In genomic region chr10:100449394-100449793, GRCm38 (mm10) we compare ENCODE assay signal across 27 mouse cellular contexts. TPM values are rescaled to one million over a fixed set of nuclear protein-coding genes. Genes with fewer than 3 reads are reported as not detected.
DNase-seq lines count a peak whose midpoint lies in the region; ATAC-seq and TF ChIP-seq lines count a peak whose summit lies in the region.
"Had no signal": no experiment of that assay in that cellular context is flagged by ENCODE, and none has a peak within 500 bp of the region (broad histone marks: within the 10 kb centered on the region; RNA-seq: fewer than 3 reads in every experiment).

No protein-coding gene starts in this region.

- H3K27ac ChIP-seq in heart, postnatal 0 days (ENCODE audit: low read depth), result no peak overlapping the region
- no peak overlapping the region for H3K27ac ChIP-seq in liver, postnatal 0 days (ENCODE audit: low read depth)
- H3K27ac ChIP-seq in liver, embryonic 12.5 days, result no peak overlapping the region
- H3K27ac ChIP-seq in midbrain, embryonic 15.5 days, result no peak overlapping the region
- H3K27ac ChIP-seq: embryonic facial prominence, embryonic 13.5 days; forebrain, embryonic 12.5 days; hindbrain, embryonic 15.5 days; intestine, embryonic 15.5 days; kidney, embryonic 15.5 days; midbrain, embryonic 10.5 days had no signal

- H3K4me1 ChIP-seq in heart, postnatal 0 days (ENCODE audit: control insufficient read depth, insufficient read depth), result no peaks in the 10 kb centered on the region
- H3K4me1 ChIP-seq in liver, postnatal 0 days (ENCODE audit: insufficient read depth), result no peaks in the 10 kb centered on the region
- no peaks in the 10 kb centered on the region for H3K4me1 ChIP-seq in liver, embryonic 12.5 days
- H3K4me1 ChIP-seq in midbrain, embryonic 15.5 days, result no peaks in the 10 kb centered on the region
- H3K4me1 ChIP-seq: embryonic facial prominence, embryonic 13.5 days; forebrain, embryonic 12.5 days; hindbrain, embryonic 15.5 days; intestine, embryonic 15.5 days; kidney, embryonic 15.5 days; midbrain, embryonic 10.5 days had no signal

- H3K9ac ChIP-seq in heart, postnatal 0 days (replicated peaks; ENCODE audit: low read depth, low read length), result no peak overlapping the region
- no peak overlapping the region for H3K9ac ChIP-seq in liver, postnatal 0 days (replicated peaks)
- no peak overlapping the region for H3K9ac ChIP-seq in liver, embryonic 12.5 days
- no peak overlapping the region for H3K9ac ChIP-seq in midbrain, embryonic 15.5 days
- H3K9ac ChIP-seq: embryonic facial prominence, embryonic 13.5 days; forebrain, embryonic 12.5 days; hindbrain, embryonic 15.5 days; intestine, embryonic 15.5 days; kidney, embryonic 15.5 days had no signal

- peak; percentile 20; the same call in 1 of the 2 replicates for TF ChIP-seq CTCF in heart, postnatal 0 days (IDR thresholded peaks at IDR 0.05; ENCODE audit: low read depth)
- 0 out of 2 replicates have a peak, but pooled peaks have one; percentile 16 for TF ChIP-seq CTCF in liver, postnatal 0 days (IDR thresholded peaks at IDR 0.05; ENCODE audit: low read depth)

- intact Hi-C loops in heart, postnatal 36 days (cut with DNase I), result no loop called here

- no peaks in the 10 kb centered on the region for H3K9me3 ChIP-seq in heart, postnatal 0 days (replicated peaks; ENCODE audit: control insufficient read depth, low read length)
- H3K9me3 ChIP-seq in liver, postnatal 0 days (ENCODE audit: low read length), result no peaks in the 10 kb centered on the region
- no peaks in the 10 kb centered on the region for H3K9me3 ChIP-seq in liver, embryonic 12.5 days (replicated peaks)
- H3K9me3 ChIP-seq in midbrain, embryonic 15.5 days, result no peaks in the 10 kb centered on the region
- H3K9me3 ChIP-seq: embryonic facial prominence, embryonic 13.5 days; forebrain, embryonic 12.5 days; hindbrain, embryonic 15.5 days; intestine, embryonic 15.5 days; kidney, embryonic 15.5 days; midbrain, embryonic 10.5 days had no signal

- no peaks in the 10 kb centered on the region for H3K27me3 ChIP-seq in heart, postnatal 0 days (ENCODE audit: control insufficient read depth, insufficient read depth, low read length)
- no peaks in the 10 kb centered on the region for H3K27me3 ChIP-seq in liver, postnatal 0 days (ENCODE audit: insufficient read depth, low read length)
- no peaks in the 10 kb centered on the region for H3K27me3 ChIP-seq in liver, embryonic 12.5 days (replicated peaks)
- no peaks in the 10 kb centered on the region for H3K27me3 ChIP-seq in midbrain, embryonic 15.5 days (replicated peaks)
- H3K27me3 ChIP-seq: embryonic facial prominence, embryonic 13.5 days; forebrain, embryonic 12.5 days; hindbrain, embryonic 15.5 days; intestine, embryonic 15.5 days; kidney, embryonic 15.5 days had no signal

- peaks cover 33% of the 10 kb centered on the region for H3K36me3 ChIP-seq in heart, postnatal 0 days (replicated peaks; ENCODE audit: control insufficient read depth, insufficient read depth, low read length)
- H3K36me3 ChIP-seq in liver, postnatal 0 days (replicated peaks; ENCODE audit: insufficient read depth, low read length), result peaks cover 14% of the 10 kb centered on the region
- H3K36me3 ChIP-seq in liver, embryonic 12.5 days, result peaks cover 42% of the 10 kb centered on the region
- H3K36me3 ChIP-seq in midbrain, embryonic 15.5 days (replicated peaks), result peaks cover 7% of the 10 kb centered on the region; the same call in 1 of the 2 replicates
- H3K36me3 ChIP-seq: intestine, embryonic 15.5 days had no signal

- H3K4me3 ChIP-seq in heart, postnatal 0 days (ENCODE audit: low read depth, low read length), result no peak overlapping the region
- H3K4me3 ChIP-seq in liver, postnatal 0 days (ENCODE audit: low read depth, low read length), result no peak overlapping the region
- H3K4me3 ChIP-seq in liver, embryonic 12.5 days, result no peak overlapping the region
- H3K4me3 ChIP-seq in midbrain, embryonic 15.5 days, result no peak overlapping the region
- H3K4me3 ChIP-seq: embryonic facial prominence, embryonic 13.5 days; erythroblast, embryonic 14.5 days; forebrain, embryonic 12.5 days; hindbrain, embryonic 15.5 days; intestine, embryonic 15.5 days; kidney, embryonic 15.5 days; midbrain, embryonic 10.5 days had no signal

- no peak overlapping the region for H3K4me2 ChIP-seq in heart, postnatal 0 days (ENCODE audit: low read depth, low read length)
- no peak overlapping the region for H3K4me2 ChIP-seq in liver, postnatal 0 days (ENCODE audit: low read depth, low read length)
- no peak overlapping the region for H3K4me2 ChIP-seq in liver, embryonic 12.5 days
- no peak overlapping the region for H3K4me2 ChIP-seq in midbrain, embryonic 15.5 days
- H3K4me2 ChIP-seq: embryonic facial prominence, embryonic 13.5 days; forebrain, embryonic 12.5 days; hindbrain, embryonic 15.5 days; intestine, embryonic 15.5 days; kidney, embryonic 15.5 days had no signal

- no peak for DNase-seq in heart, postnatal 0 days (ENCODE audit: low spot score)
- no peak for DNase-seq in heart, postnatal 36 days
- no peak for DNase-seq in liver, postnatal 0 days
- DNase-seq in A20 (ENCODE audit: low read depth, low spot score), result peak; percentile 36
- DNase-seq in adipocyte (ENCODE audit: low spot score), result peak; percentile 10
- DNase-seq in cerebellum, adult 11 months, result no peak
- DNase-seq: adrenal gland, adult 2 months; cerebellum, adult 8-10 months; cerebellum, postnatal 36 days; embryo, embryonic 11 days; gastrocnemius, postnatal 25 days; heart, postnatal 4 days; kidney, postnatal 4 days; lung, adult 18-20 months; lung, postnatal 4 days; right cerebral cortex, postnatal 25 days; spleen, adult 18-20 months; thymus, postnatal 14 days had no signal

- TF ChIP-seq EP300 in heart, postnatal 0 days (IDR thresholded peaks at IDR 0.05; ENCODE audit: low read depth), result no peak
- TF ChIP-seq EP300 in liver, postnatal 0 days (IDR thresholded peaks at IDR 0.05; ENCODE audit: low read depth), result no peak

- no peak for ATAC-seq in heart, postnatal 0 days (ENCODE audit: insufficient read depth, low read depth)
- ATAC-seq in liver, postnatal 0 days, result no peak
- ATAC-seq in liver, embryonic 12.5 days, result no peak
- ATAC-seq in midbrain, embryonic 15.5 days (replicated peaks), result no peak
- ATAC-seq: intestine, embryonic 15.5 days had no signal

RNA-seq across cellular contexts. Expression of gene Tmtc3, which starts 37.8 kb away (rescaled TPM):
- 10.1 and 19.4 TPM in 2 replicates for total RNA-seq in heart, postnatal 0 days (2014; rRNA removed; ENCODE audit: low replicate concordance)
- polyA plus RNA-seq in heart, postnatal 0 days (2015; fragmentation: Nextera tagmentation; extraction: Ambion mirVana), result 6.6 and 7.2 TPM in 2 replicates
- 10 to 100 TPM; 15.7 to 18.3 TPM for total RNA-seq in heart, postnatal 36 days (2021)
- polyA plus RNA-seq in liver, postnatal 0 days (2015; fragmentation: Nextera tagmentation; extraction: Ambion mirVana), result 2.5 TPM in 2 replicates
- polyA plus RNA-seq in liver, embryonic 12.5 days (2016; fragmentation: Nextera tagmentation; extraction: Ambion mirVana), result 10.5 and 11.8 TPM in 2 replicates
- polyA plus RNA-seq in midbrain, embryonic 15.5 days (2015; fragmentation: Nextera tagmentation; extraction: Ambion mirVana), result 10.0 and 11.5 TPM in 2 replicates

RNA-seq across cellular contexts. Expression of gene Cep290, which starts 38.0 kb away (rescaled TPM):
- 0.89 and 11.8 TPM in 2 replicates for total RNA-seq in heart, postnatal 0 days (2014; rRNA removed; ENCODE audit: low replicate concordance)
- 1.6 and 1.9 TPM in 2 replicates for polyA plus RNA-seq in heart, postnatal 0 days (2015; fragmentation: Nextera tagmentation; extraction: Ambion mirVana)
- total RNA-seq in heart, postnatal 36 days (2021), result 1 to 10 TPM; 3.4 to 4.0 TPM
- 1.7 TPM in 2 replicates for polyA plus RNA-seq in liver, postnatal 0 days (2015; fragmentation: Nextera tagmentation; extraction: Ambion mirVana)
- polyA plus RNA-seq in liver, embryonic 12.5 days (2016; fragmentation: Nextera tagmentation; extraction: Ambion mirVana), result 4.2 and 4.8 TPM in 2 replicates
- 6.3 and 6.9 TPM in 2 replicates for polyA plus RNA-seq in midbrain, embryonic 15.5 days (2015; fragmentation: Nextera tagmentation; extraction: Ambion mirVana)

Comparison
In these comparisons a context has a peak if more than half of its experiments do, and no peak if none do; other contexts are left out.
1. DNase-seq: peak in A20 (single experiment) and adipocyte (single experiment); none in heart, postnatal 0 days (single experiment), heart, postnatal 36 days (0 of 2), liver, postnatal 0 days (single experiment) and cerebellum, adult 11 months (single experiment).